Mouse (Mus musculus) intestine, postnatal 0 days (tissue): ENCODE measurements at regions not wholly inside any gene's neighbourhood (a gene's known extent, or its start where the extent isn't known, plus 50 kb on each side); places are given as distances from the start of the nearest gene placed in this dataset.

Experiments
- ATAC-seq: fragments of 200-750 bp; cut with Nextera tagmentation; 2 replicates; pipeline ENCODE4 v1.8.0; 2017; ENCODE audit warnings: mild to moderate bottlenecking, moderate TSS enrichment, moderate library complexity
- H3K27ac ChIP-seq: fragments of 300-500 bp; sonication (generic); 2 replicates; pipeline ENCODE4 v1.5.1; 2014; ENCODE audit warnings: mild to moderate bottlenecking, low read depth, low read length, moderate library complexity
- H3K27me3 ChIP-seq: fragments of 300-500 bp; sonication (generic); replicated peaks from 2 replicates; pipeline ENCODE4 v1.6.1; 2014; ENCODE audit warnings: low read length, mixed read lengths; ENCODE audit not compliant: control insufficient read depth, insufficient read depth
- H3K36me3 ChIP-seq: fragments of 300-500 bp; sonication (generic); 2 replicates; pipeline ENCODE4 v1.6.1; 2014; ENCODE audit warnings: mild to moderate bottlenecking, moderate library complexity; ENCODE audit not compliant: control insufficient read depth, insufficient read depth
- H3K4me1 ChIP-seq: fragments of 300-500 bp; sonication (generic); replicated peaks from 2 replicates; pipeline ENCODE4 v1.6.1; 2014; ENCODE audit warnings: antibody characterized with exemption, low read length, mixed read lengths; ENCODE audit not compliant: control insufficient read depth, insufficient read depth
- H3K4me2 ChIP-seq: fragments of 300-500 bp; sonication (generic); replicated peaks from 2 replicates; pipeline ENCODE4 v1.6.1; 2014; ENCODE audit warnings: low read depth, mild to moderate bottlenecking, moderate library complexity
- H3K4me3 ChIP-seq: fragments of 300-500 bp; sonication (generic); 2 replicates; pipeline ENCODE4 v1.5.1; 2014; ENCODE audit warnings: low read depth, low read length
- H3K9ac ChIP-seq: fragments of 300-500 bp; sonication (generic); 2 replicates; pipeline ENCODE4 v1.6.1; 2014; ENCODE audit warnings: mild to moderate bottlenecking, low read depth, low read length
- H3K9me3 ChIP-seq: fragments of 300-500 bp; sonication (generic); 2 replicates; pipeline ENCODE4 v1.6.1; 2016; ENCODE audit warnings: mixed run types; ENCODE audit not compliant: control insufficient read depth
- CTCF ChIP-seq: sonication (generic); IDR thresholded peaks from 2 replicates; pipeline ENCODE4 v1.5.1; 2016; ENCODE audit warnings: low read depth, mild to moderate bottlenecking, control low read depth, antibody characterized with exemption, moderate library complexity
- WGBS: fragments of 180-500 bp; shearing (Covaris S2); extraction: QIAGEN DNeasy Blood & Tissue Kit; methylation state at CpG from one replicate; pipeline ENCODE4 v1.1.7; 2014; 5-methylcytosine and 5-hydroxymethylcytosine counted together

GRCm38 (mm10) chr11:105538421-105539210 is 51.2 kb upstream of the Tanc2 start:
- no peaks in the 10 kb centered on the region for H3K27me3 ChIP-seq
- ATAC-seq = no peak
- H3K4me1 ChIP-seq = no peaks in the 10 kb centered on the region
- H3K4me2 ChIP-seq = no peak overlapping the region
- whole genome bisulfite sequencing = 83% methylated on average over 7 of the region's 7 CpGs
- H3K36me3 ChIP-seq = no peaks in the 10 kb centered on the region
- TF ChIP-seq CTCF = no peak
- H3K4me3 ChIP-seq = no peak overlapping the region
- H3K9ac ChIP-seq = no peak overlapping the region
- H3K27ac ChIP-seq = no peak overlapping the region
- H3K9me3 ChIP-seq = no peaks in the 10 kb centered on the region

- Histone ChIP-seq H3K27ac (no peak overlapping the region), H3K4me3 (no peak overlapping the region), H3K4me1 (no peaks in the 10 kb centered on the region), H3K4me2 (no peak overlapping the region), H3K36me3 (no peaks in the 10 kb centered on the region), H3K9ac (no peak overlapping the region), H3K27me3 (no peaks in the 10 kb centered on the region), H3K9me3 (no peaks in the 10 kb centered on the region)
- 66% methylated on average over 5 of the region's 5 CpGs for WGBS
- TF ChIP-seq CTCF = no peak
- no peak for ATAC-seq
These were observed 57.2 kb upstream of the Tanc2 start for GRCm38 (mm10) chr11:105532616-105533015.

DNA sequence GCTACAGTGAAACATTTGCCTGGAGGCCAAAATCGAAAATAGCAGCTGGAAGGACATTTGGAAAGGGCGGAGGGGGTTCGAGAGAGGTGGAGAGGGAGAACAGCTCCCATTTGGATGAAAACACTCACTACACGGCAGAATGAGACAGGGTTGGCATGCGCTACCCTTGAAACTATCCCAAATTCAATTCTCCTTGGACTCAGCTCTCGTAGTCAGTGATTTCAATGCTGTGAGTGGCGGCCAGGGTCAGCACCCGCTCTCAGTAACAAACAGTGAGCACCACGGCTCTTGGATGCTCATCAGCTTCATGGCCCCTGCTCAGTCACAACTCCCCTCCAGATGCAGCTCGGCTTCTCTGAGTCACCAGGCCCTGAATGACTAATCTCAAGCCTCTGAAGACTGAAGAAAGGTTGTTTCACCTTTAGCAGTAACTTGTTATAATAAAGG is 59.1 kb upstream of the Tanc2 start:
- Histone ChIP-seq H3K27ac (no peak overlapping the region), H3K4me1 (no peaks in the 10 kb centered on the region), H3K36me3 (no peaks in the 10 kb centered on the region), H3K9me3 (no peaks in the 10 kb centered on the region), H3K4me3 (no peak overlapping the region), H3K9ac (no peak overlapping the region), H3K4me2 (no peak overlapping the region), H3K27me3 (no peaks in the 10 kb centered on the region)
- no peak for ATAC-seq
- 80% methylated on average over 10 of the region's 10 CpGs for WGBS
- TF ChIP-seq CTCF = no peak

- no peak for ATAC-seq
These were observed 63.7 kb upstream of the Tanc2 start for GRCm38 (mm10) chr11:105526066-105526465.

GRCm38 (mm10) chr11:105525608-105526007 is 64.2 kb upstream of the Tanc2 start:
- ATAC-seq = peak; percentile 79
- Histone ChIP-seq H3K4me3 (no peak overlapping the region), H3K4me2 (no peak overlapping the region), H3K36me3 (no peaks in the 10 kb centered on the region), H3K4me1 (no peaks in the 10 kb centered on the region), H3K9ac (no peak overlapping the region), H3K27me3 (no peaks in the 10 kb centered on the region), H3K9me3 (no peaks in the 10 kb centered on the region), H3K27ac (no peak overlapping the region)
- no peak for TF ChIP-seq CTCF
- 11% methylated on average over 5 of the region's 5 CpGs for WGBS

More at GRCm38 (mm10) chr11:105526066-105526465, 63.7 kb upstream of the Tanc2 start:
- H3K27me3 ChIP-seq = no peaks in the 10 kb centered on the region
- WGBS = 96% methylated on average over 4 of the region's 4 CpGs
- no peaks in the 10 kb centered on the region for H3K9me3 ChIP-seq
- H3K27ac ChIP-seq = no peak overlapping the region
- no peak overlapping the region for H3K4me2 ChIP-seq
- H3K4me3 ChIP-seq = no peak overlapping the region
- H3K36me3 ChIP-seq = no peaks in the 10 kb centered on the region
- H3K9ac ChIP-seq = no peak overlapping the region
- no peak for TF ChIP-seq CTCF
- no peaks in the 10 kb centered on the region for H3K4me1 ChIP-seq

DNA sequence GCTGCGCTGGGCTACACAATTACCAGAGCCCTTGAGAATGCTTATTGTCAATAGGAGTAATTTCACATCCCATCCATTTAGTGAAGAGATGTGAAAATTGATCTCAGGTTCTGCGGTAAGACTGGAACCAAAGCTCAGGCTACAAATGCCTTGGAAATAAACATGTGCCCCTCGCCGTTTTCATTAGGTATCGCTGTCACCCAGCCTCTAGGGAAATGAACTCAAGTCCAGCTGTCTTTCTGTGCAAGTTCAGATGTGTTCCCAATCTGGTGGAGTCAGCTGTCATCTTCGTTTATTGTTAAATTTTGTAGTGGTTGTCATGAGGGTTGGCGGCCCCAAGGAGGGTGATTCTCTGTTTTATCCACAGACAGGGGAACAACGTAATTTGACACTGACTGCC is 65.4 kb upstream of the Tanc2 start:
- Histone ChIP-seq H3K27ac (no peak overlapping the region), H3K9ac (no peak overlapping the region), H3K27me3 (no peaks in the 10 kb centered on the region), H3K4me3 (no peak overlapping the region), H3K4me1 (no peaks in the 10 kb centered on the region), H3K9me3 (no peaks in the 10 kb centered on the region), H3K4me2 (no peak overlapping the region), H3K36me3 (no peaks in the 10 kb centered on the region)
- TF ChIP-seq CTCF = no peak
- 72% methylated on average over 8 of the region's 8 CpGs for WGBS
- no peak for ATAC-seq

- whole genome bisulfite sequencing = 58% methylated on average over 8 of the region's 8 CpGs
- H3K27ac ChIP-seq = no peak overlapping the region
- H3K4me3 ChIP-seq = no peak overlapping the region
- no peaks in the 10 kb centered on the region for H3K9me3 ChIP-seq
- no peaks in the 10 kb centered on the region for H3K4me1 ChIP-seq
- no peak overlapping the region for H3K9ac ChIP-seq
- H3K36me3 ChIP-seq = no peaks in the 10 kb centered on the region
- no peak for ATAC-seq
- TF ChIP-seq CTCF = no peak
- no peaks in the 10 kb centered on the region for H3K27me3 ChIP-seq
- no peak overlapping the region for H3K4me2 ChIP-seq
These were observed 66.0 kb upstream of the Tanc2 start for GRCm38 (mm10) chr11:105523765-105524164.
